Mouse (Mus musculus) embryo, embryonic 10 days (tissue): Measurements from ENCODE around the gene Inpp4b.

Experiments
- DNase-seq: peaks from one replicate; pipeline ENCODE4 v3.0.0-alpha.2; 2015; ENCODE audit warnings: low spot score

Inpp4b gene

DNA sequence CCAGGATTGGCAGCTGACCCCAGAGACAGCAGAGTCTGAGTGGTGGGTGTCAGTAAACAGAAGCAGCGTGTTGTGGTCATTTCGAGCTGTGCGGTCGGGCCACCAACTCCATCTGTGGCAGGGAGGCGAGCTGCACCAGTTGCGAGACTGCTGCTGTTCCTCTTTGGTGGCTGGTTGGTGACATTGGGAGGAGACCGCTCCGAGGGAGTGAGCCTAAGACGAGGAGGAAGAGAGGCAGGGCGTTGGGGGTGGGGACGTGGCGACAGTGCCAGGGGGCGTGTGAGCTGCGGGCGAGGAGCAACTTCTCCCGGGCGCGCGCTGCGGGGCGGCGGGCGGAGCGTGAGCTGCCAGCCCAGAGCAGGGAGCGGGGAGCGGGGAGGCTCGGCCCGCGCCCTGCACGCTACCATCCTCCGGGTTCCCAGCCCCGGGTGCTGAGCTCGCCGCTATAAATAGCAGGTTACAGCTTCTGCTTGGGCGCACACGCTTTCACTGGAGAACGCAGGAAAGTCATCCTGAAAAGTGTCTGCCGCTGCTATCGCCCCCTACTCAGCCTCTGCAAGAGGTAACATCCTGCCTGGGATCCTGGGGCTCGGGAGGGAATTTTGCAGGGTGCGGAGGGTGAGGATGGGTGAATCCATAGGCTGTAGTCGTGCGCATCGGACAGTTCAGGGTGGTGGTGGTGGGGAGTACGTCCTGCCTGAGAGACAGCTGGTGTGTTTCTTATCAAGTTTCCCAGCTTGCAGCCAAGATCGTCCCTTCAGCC is at the start of gene Inpp4b:
Inpp4b (plus strand) TSS at position 321 of the 763 bp plus-strand sequence.
- peak; percentile 52 for DNase-seq

DNA sequence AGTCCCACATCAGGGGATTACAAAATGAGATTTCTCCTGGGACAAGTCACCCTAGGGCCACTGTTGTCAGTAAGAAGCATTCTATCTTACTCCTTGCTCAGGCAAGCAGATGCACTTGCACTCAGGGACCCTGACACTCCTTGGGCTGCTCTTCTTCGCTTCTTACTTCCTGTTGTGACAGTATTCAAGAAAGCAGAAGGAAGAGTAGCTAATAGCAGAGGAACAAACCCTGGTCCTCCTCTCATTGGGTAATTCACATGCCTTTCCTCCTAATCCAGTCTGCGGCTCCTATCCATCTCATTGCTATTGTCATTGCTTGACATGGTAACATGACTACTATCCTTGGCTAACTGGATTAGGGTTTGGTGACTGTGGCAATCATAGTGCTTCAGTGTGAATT is 7.1 kb upstream of the Inpp4b start:
- DNase-seq = no peak

- DNase-seq = no peak
Measured at GRCm38 (mm10) chr8:81341191-81341590, 1.2 kb upstream of the Inpp4b start.

- DNase-seq = peak; percentile 34
Measured at GRCm38 (mm10) chr8:81341591-81342235, 643 bp upstream of the Inpp4b start.

GRCm38 (mm10) chr8:81342999-81343302 is 595 bp downstream of the Inpp4b start:
- DNase-seq = no peak

- DNase-seq = no peak
Measured at GRCm38 (mm10) chr8:81345170-81345697, 2.9 kb downstream of the Inpp4b start.

- peak; percentile 72 for DNase-seq
Measured at GRCm38 (mm10) chr8:81349452-81349851, 7.1 kb downstream of the Inpp4b start.

DNA sequence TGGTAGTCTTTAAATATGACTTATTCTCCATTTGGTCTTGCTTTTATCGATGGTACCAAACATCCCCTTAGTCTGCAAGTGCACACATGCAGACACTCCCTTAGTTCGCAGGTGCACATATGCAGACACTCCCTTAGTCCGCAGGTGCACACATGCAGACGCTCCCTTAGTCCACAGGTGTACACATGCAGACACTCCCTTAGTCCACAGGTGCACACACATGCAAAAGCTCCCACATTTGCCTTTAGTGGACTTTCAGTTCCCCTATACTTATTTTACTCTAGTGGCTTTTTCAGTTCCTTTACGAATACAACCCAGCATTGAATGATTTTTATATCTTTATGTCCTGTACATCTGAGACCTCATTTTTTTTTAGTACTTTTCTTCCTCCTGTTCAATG is 11.1 kb downstream of the Inpp4b start:
- DNase-seq = no peak

DNA sequence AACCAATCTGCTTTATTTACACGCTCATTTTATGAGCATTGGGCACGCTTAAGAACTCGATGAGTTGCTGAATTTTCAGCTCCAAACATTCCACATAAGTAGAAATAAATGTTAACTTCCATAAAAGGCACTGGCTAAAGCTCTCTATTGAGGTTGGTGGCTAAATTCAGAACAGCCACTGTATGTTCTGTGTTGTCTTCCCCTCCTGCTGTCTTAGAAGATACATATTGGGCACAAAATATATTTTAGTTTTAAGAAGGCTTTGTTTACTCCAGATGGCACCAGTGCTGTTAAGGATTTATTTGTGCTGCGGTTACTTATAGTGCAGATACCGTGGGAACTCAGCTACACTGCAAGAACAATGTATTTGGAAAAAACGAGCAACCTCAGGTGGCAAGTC is 15.8 kb downstream of the Inpp4b start:
- DNase-seq = no peak

- DNase-seq = no peak
Measured at GRCm38 (mm10) chr8:81360518-81360917, 18.2 kb downstream of the Inpp4b start.

GRCm38 (mm10) chr8:81361162-81361561 is 18.8 kb downstream of the Inpp4b start:
- no peak for DNase-seq

GRCm38 (mm10) chr8:81370607-81371006 is 28.3 kb downstream of the Inpp4b start:
- DNase-seq = no peak

- DNase-seq = no peak
Measured at GRCm38 (mm10) chr8:81371844-81372243, 29.5 kb downstream of the Inpp4b start.

DNA sequence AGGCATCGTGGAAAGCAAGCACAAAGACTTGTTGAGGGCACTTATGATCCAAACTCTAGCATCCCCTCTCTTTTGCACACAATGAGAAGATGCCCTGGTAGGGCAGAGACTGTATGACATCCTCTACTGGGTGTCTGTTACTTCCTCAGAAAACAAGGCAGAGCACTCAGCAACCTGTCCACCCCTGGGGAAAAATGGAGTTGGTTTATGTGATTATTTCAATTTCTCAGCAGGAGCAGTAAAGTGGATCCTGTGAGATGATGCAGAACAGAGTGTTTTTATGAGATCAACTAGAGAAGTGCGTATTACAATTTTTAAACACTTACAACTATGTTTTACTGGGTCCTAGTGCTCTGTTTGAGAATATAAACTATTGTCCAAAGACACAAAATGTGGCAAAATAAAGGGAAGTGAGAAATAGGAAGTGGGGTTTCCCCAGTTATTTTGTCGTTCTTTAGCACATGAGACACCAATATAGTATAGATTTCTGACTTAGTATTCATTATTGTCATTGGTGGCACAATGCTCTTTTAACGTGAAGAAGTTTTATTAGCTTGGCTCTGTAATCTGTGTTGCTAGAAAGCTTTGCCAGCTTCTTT is 32.6 kb downstream of the Inpp4b start:
- DNase-seq = no peak

DNA sequence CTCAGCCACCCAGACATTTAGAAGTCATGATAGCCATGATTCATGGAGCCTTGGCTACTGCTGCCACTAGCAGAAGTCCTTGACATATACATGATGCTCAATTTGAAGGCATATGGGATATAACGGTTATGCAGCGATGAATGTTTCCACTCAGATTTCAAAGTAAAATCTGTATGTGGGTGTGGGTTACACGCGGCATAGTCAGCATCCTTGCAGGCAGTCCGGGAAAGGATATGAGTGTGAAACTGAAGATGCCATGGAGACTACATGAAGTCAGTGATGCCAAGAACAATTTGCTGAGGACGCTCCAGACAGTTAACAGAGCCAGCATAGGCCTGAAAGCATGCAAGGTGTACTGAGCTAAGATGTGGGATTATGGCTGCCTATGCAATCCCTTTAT is 46.6 kb downstream of the Inpp4b start:
- DNase-seq = no peak

- no peak for DNase-seq
Measured at GRCm38 (mm10) chr8:81399071-81399470, 56.7 kb downstream of the Inpp4b start.

DNA sequence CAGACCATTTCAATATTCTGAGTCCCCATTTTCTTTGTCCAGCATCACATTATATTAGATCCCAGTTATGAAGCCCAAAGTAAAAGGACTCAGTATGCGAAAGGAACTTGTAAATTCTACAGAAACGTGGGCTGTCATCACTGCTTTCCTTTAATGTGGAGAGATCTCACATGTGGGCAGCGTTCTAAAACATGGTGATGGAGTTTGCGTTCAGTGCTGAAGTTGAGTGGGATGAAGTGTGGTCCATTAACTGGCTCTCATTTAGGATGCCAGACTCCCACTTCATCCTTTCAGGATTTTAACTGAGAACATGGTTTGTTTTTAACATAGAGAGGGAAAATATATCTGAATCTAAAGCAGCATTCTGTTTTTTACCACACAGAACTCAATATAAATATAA is 57.1 kb downstream of the Inpp4b start:
- DNase-seq = no peak

- peak; percentile 35 for DNase-seq
Measured at GRCm38 (mm10) chr8:81412707-81413106, 70.4 kb downstream of the Inpp4b start.

GRCm38 (mm10) chr8:81443957-81444356 is 101.6 kb downstream of the Inpp4b start:
- DNase-seq = no peak

DNA sequence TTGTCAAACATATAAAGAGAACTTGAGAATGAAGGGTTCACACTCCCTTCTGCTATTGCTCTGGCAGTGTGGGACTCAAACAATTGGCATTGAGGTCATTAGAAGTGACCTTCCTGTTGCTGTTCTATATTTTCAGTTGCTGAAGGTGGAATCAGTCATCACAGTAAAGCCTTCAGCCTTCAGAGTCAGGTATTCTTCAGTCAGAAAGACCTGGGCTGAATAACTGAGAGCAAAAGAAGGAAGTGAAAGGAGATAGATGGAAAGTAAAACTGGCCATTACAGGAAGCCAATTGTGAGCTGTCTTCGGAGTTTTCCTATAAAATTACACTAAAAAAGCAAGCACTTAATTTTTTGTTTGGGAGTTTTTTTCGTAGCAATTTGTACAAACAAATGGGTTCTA is 107.4 kb downstream of the Inpp4b start:
- DNase-seq = no peak

- DNase-seq = peak; percentile 25
Measured at GRCm38 (mm10) chr8:81452082-81452481, 109.7 kb downstream of the Inpp4b start.

GRCm38 (mm10) chr8:81454830-81455229 is 112.5 kb downstream of the Inpp4b start:
- DNase-seq = no peak

GRCm38 (mm10) chr8:81463762-81464161 is 121.4 kb downstream of the Inpp4b start:
- no peak for DNase-seq
